Mouse (Mus musculus) gastrocnemius, postnatal 36 days (tissue): Measurements from ENCODE around the gene Wfdc1. TPM values are rescaled to one million over a fixed set of nuclear protein-coding genes. Genes with fewer than 3 reads are reported as not detected.
A peak's percentile ranks its signal among the peaks of the same experiment; 100 is the strongest.

Experiments
- DNase-seq, 2 experiments: peaks; one replicate each; pipeline ENCODE4 v3.0.0; 2022
- intact Hi-C: fragments of 180-260 bp; cut with DNase I; formaldehyde crosslinking; loops from one replicate; pipeline ENCODE4 v1.15.1; 2025
- long read RNA-seq, 2 experiments: library from polyadenylated mRNA; stranded (forward); transcript quantifications; one replicate each; pipeline ENCODE4 v2.0.0; 2021
- total RNA-seq, 2 experiments: library from RNA; stranded (reverse); gene quantifications; 2 replicates each; pipeline ENCODE4 v1.2.3; 2021

The Wfdc1 gene
- 100 to 1,000 TPM; 103 to 105 TPM for total RNA-seq
- long read RNA-seq, experiment 1, transcript Wfdc1-201 (7 exons, 1,371 nt), result major isoform, 57 of 86 reads
- long read RNA-seq, experiment 1, partial matches to known transcripts, result 17 of 86 reads
- long read RNA-seq, experiment 1, other reads (novel, unspliced or antisense), result 9 of 86 reads
- long read RNA-seq, experiment 2, transcript Wfdc1-201 (7 exons, 1,371 nt), result major isoform, 72 of 109 reads
- long read RNA-seq, experiment 2, transcript Wfdc1-202 (5 exons, 921 nt), result minor isoform, 5 of 109 reads
- long read RNA-seq, experiment 2, partial matches to known transcripts, result 26 of 109 reads
- long read RNA-seq, experiment 2, other reads (novel, unspliced or antisense), result 6 of 109 reads

GRCm38 (mm10) chr8:119666219-119666951 lies at the start of gene Wfdc1:
Gene Wfdc1, plus strand, starts transcription at chr8:119666365.
- intact Hi-C loops, result no loop called here

GRCm38 (mm10) chr8:119616811-119617210 lies 49.4 kb upstream of the Wfdc1 start:
- intact Hi-C loops, result no loop called here
- no peak for DNase-seq

More at GRCm38 (mm10) chr8:119666219-119666951, at the start of gene Wfdc1:
- peak; percentile 46 to 52 for DNase-seq

- no peak for DNase-seq
- intact Hi-C loops, result no loop called here
Observed at GRCm38 (mm10) chr8:119617586-119617985, 48.6 kb upstream of the Wfdc1 start.

- intact Hi-C loops, result no loop called here
- no peak for DNase-seq
Observed at GRCm38 (mm10) chr8:119618887-119619286, 47.3 kb upstream of the Wfdc1 start.

GRCm38 (mm10) chr8:119620116-119620840 lies 45.9 kb upstream of the Wfdc1 start:
- intact Hi-C loops, result no loop called here
- DNase-seq, result no peak

- intact Hi-C loops, result no loop called here
- DNase-seq, result no peak
Observed at GRCm38 (mm10) chr8:119620848-119621465, 45.2 kb upstream of the Wfdc1 start.

- intact Hi-C loops, result no loop called here
Observed at GRCm38 (mm10) chr8:119622555-119622954, 43.6 kb upstream of the Wfdc1 start.

GRCm38 (mm10) chr8:119623061-119623460 lies 43.1 kb upstream of the Wfdc1 start:
- intact Hi-C loops, result no loop called here
- peak in 1 of 2 experiments; percentile 14 for DNase-seq

More at GRCm38 (mm10) chr8:119622555-119622954, 43.6 kb upstream of the Wfdc1 start:
- no peak for DNase-seq

- intact Hi-C loops, result no loop called here
- DNase-seq, result peak in 1 of 2 experiments; percentile 17
Observed at GRCm38 (mm10) chr8:119623744-119624143, 42.4 kb upstream of the Wfdc1 start.

- intact Hi-C loops, result no loop called here
- no peak for DNase-seq
Observed at GRCm38 (mm10) chr8:119624916-119625315, 41.2 kb upstream of the Wfdc1 start.

GRCm38 (mm10) chr8:119625788-119626187 lies 40.4 kb upstream of the Wfdc1 start:
- no peak for DNase-seq
- intact Hi-C loops, result no loop called here

- DNase-seq, result no peak
- intact Hi-C loops, result no loop called here
Observed at GRCm38 (mm10) chr8:119627199-119627598, 39.0 kb upstream of the Wfdc1 start.

- DNase-seq, result no peak
- intact Hi-C loops, result no loop called here
Observed at GRCm38 (mm10) chr8:119627613-119628359, 38.4 kb upstream of the Wfdc1 start.

- no peak for DNase-seq
- intact Hi-C loops, result no loop called here
Observed at GRCm38 (mm10) chr8:119630841-119631240, 35.3 kb upstream of the Wfdc1 start.

GRCm38 (mm10) chr8:119632246-119632645 lies 33.9 kb upstream of the Wfdc1 start:
- no peak for DNase-seq
- intact Hi-C loops, result no loop called here

- DNase-seq, result no peak
- intact Hi-C loops, result no loop called here
Observed at GRCm38 (mm10) chr8:119632909-119633308, 33.3 kb upstream of the Wfdc1 start.

- DNase-seq, result no peak
- intact Hi-C loops, result no loop called here
Observed at GRCm38 (mm10) chr8:119634616-119635336, 31.4 kb upstream of the Wfdc1 start.

- no peak for DNase-seq
- intact Hi-C loops, result no loop called here
Observed at GRCm38 (mm10) chr8:119635378-119635777, 30.8 kb upstream of the Wfdc1 start, which contains the start of gene Kcng4. Gene Kcng4, minus strand, starts transcription at chr8:119635680.

- intact Hi-C loops, result no loop called here
- DNase-seq, result no peak
Observed at GRCm38 (mm10) chr8:119635958-119636357, 30.2 kb upstream of the Wfdc1 start.
